Mouse (Mus musculus): ENCODE data around the gene C1qa. TPM values are rescaled to one million over a fixed set of nuclear protein-coding genes. Genes with fewer than 3 reads are reported as not detected.

C1qa gene
- total RNA-seq, 2 experiments from 2014 or later = 44.5 to 48.3 TPM

DNA sequence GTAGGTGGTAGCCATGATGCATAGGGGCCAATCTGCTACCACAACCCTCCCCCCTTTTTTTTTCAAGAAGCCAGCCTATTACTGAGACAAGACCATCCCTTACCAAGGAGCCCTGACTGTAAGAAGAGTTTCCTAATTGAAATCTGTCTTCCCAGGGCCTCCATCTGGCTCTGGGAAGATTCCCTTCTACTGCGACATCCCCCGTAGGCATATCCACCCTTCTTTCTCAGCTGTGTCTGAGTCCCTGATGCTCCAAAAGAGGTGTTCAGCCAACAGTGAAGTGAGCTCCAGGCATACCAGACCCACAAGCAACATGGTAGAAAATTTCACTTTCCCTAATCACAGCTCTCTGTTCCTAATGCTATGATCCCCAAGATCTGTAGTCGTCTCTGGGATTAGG is 20.9 kb upstream of the C1qa start:
- H3K4me3 ChIP-seq = no peak overlapping the region
- DNase-seq (ENCODE audit: extremely low spot score in 1 of 2, low spot score in 2 of 2) = no peak
- no peak for TF ChIP-seq CTCF (IDR thresholded peaks at IDR 0.05)
- intact Hi-C loops (cut with DNase I) = no loop called here
- H3K27ac ChIP-seq = no peak overlapping the region

DNA sequence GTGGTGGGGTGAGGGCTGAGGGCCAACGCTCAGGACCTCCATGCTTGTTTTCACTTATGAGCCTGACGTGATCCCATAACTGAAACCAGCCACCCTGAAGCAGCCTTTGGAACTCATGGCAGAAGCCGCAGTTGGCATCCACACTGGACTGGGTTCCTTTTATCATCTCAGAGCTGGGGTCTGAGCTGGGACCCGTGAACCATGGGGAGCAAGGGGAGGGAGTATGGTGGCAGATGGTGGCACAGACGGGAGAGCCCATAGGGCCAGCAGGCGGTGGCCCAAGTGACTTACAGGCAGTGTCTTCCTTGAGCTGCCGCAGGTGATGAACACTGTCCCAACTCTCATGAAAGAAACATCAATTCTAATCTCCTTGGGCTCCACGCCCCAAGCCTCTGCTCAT is 20.2 kb upstream of the C1qa start:
- TF ChIP-seq CTCF (IDR thresholded peaks at IDR 0.05) = no peak
- no peak overlapping the region for H3K27ac ChIP-seq
- H3K4me3 ChIP-seq = no peak overlapping the region
- DNase-seq (ENCODE audit: extremely low spot score in 1 of 2, low spot score in 2 of 2) = no peak
- intact Hi-C loops (cut with DNase I) = no loop called here

DNA sequence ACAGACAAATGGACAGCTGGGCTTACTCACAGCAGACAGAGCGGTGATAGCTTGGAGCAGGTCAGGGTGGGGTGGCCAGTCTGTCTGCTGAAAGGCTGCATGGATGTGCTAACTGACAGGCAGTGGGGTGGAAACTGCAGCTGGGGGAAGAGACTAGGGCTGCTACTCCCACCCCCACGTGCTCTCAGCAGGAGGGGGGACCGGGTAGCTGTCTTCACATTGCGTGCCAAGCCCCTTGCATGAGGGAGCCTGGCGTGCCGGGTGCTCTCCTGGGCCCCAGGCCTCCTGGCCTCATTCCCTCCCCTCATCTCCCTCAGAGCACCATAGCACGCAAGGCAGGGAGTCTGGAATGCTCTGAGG is 18.5 kb upstream of the C1qa start:
- Histone ChIP-seq H3K27ac (no peak overlapping the region), H3K4me3 (no peak overlapping the region)
- no peak for TF ChIP-seq CTCF (IDR thresholded peaks at IDR 0.05)
- intact Hi-C loops (cut with DNase I) = no loop called here
- DNase-seq (ENCODE audit: extremely low spot score in 1 of 2, low spot score in 2 of 2) = no peak

GRCm38 (mm10) chr4:136916359-136917164 is 18.0 kb upstream of the C1qa start:
- no peak for TF ChIP-seq CTCF (IDR thresholded peaks at IDR 0.05)
- no peak overlapping the region for H3K4me3 ChIP-seq
- no peak overlapping the region for H3K27ac ChIP-seq
- intact Hi-C loops (cut with DNase I) = no loop called here
- no peak for DNase-seq (ENCODE audit: extremely low spot score in 1 of 2, low spot score in 2 of 2)

DNA sequence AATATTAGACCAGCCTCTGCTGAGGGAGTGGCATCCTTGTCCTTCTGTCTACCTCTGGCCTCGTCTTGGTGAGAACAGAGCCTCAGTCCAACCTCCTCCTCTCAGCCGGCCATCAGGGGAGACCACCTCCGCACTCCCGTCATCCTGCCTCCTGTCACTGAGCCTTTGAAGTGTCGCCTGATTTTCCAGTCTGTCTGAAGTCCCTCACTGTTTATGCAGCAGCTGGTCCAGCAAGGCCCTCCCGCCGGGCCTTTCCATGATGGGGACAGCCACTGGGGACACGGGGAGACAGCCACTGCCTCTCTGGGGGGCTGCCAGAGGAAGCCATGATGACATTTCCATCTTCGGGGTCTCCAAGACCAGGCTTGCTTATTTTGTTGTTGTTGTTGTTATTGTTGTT is 14.2 kb upstream of the C1qa start:
- intact Hi-C loops (cut with DNase I) = no loop called here
- Histone ChIP-seq H3K4me3 (no peak overlapping the region), H3K27ac (no peak overlapping the region)
- no peak for TF ChIP-seq CTCF (IDR thresholded peaks at IDR 0.05)
- no peak for DNase-seq (ENCODE audit: extremely low spot score in 1 of 2, low spot score in 2 of 2)

GRCm38 (mm10) chr4:136911804-136912203 is 13.2 kb upstream of the C1qa start:
- Histone ChIP-seq H3K4me3 (no peak overlapping the region), H3K27ac (no peak overlapping the region)
- intact Hi-C loops (cut with DNase I) = no loop called here
- TF ChIP-seq CTCF (IDR thresholded peaks at IDR 0.05) = no peak
- DNase-seq (ENCODE audit: extremely low spot score in 1 of 2, low spot score in 2 of 2) = peak in 1 of 2 experiments; percentile 24

- no peak for TF ChIP-seq CTCF (IDR thresholded peaks at IDR 0.05)
- intact Hi-C loops (cut with DNase I) = no loop called here
- no peak for DNase-seq (ENCODE audit: extremely low spot score in 1 of 2, low spot score in 2 of 2)
- no peak overlapping the region for H3K27ac ChIP-seq
- no peak overlapping the region for H3K4me3 ChIP-seq
These were observed 12.6 kb upstream of the C1qa start for GRCm38 (mm10) chr4:136911211-136911646.

GRCm38 (mm10) chr4:136907809-136908208 is 9.2 kb upstream of the C1qa start:
- H3K4me3 ChIP-seq = no peak overlapping the region
- no peak overlapping the region for H3K27ac ChIP-seq
- intact Hi-C loops (cut with DNase I) = no loop called here
- no peak for TF ChIP-seq CTCF (IDR thresholded peaks at IDR 0.05)
- no peak for DNase-seq (ENCODE audit: extremely low spot score in 1 of 2, low spot score in 2 of 2)

DNA sequence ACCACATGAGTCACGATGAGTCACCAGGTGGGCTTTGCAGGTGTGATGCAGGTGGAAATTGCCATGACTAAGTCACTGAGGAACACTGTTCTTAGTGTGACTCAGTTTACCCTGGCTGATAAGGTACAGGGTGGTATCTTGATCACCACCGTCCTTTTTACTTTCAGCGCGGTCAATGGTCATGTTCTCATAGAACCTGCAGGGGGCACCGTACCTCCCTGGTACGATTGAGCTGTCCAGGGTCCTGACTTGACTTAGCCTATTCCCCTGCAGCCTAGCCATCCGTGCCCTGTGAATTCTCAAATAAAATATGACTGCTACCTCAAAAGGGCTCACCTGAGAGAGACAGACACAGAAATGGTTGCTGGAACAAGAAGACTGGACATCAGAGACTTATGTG is 8.4 kb upstream of the C1qa start:
- no peak for DNase-seq (ENCODE audit: extremely low spot score in 1 of 2, low spot score in 2 of 2)
- Histone ChIP-seq H3K27ac (no peak overlapping the region), H3K4me3 (no peak overlapping the region)
- intact Hi-C loops (cut with DNase I) = no loop called here
- peak; percentile 66 for TF ChIP-seq CTCF (IDR thresholded peaks at IDR 0.05)

DNA sequence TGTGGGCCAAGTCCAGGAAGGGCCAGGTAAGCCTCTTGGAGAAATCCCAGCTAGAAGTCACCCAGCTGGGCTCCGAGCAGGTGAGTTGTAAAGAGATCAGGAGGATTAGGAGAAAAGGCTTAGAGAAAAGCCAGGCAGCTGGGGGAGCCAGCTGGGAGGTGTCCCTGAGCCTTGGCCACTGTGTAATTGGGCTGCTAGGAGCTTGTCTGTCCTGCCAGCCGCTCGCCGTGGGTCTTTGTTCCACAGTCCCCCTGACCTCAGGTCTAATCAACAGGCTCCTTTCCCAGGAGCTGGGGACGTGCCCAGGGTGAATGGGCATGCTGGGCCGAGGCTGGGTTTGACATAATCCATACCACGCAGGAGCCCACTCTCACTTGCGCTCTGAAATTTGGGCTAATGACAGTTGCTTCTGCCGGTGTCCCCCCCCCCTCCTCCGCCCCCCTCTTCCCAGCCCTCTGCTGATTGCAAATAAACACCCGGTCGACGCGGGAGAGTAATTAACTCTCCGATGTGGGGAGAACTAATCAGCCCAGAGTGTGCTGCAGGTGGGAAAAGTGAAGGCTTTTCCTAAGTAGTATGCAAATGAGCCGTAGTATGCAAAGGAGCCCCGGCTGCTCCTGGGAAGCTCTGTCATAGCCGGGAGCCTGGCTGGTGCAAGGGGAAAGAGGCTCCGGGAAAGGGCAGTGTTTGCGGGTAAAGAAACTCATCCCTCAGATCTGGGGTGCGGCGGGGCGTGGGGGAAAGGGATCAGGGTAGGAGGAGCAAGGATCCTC is 6.3 kb upstream of the C1qa start:
- Histone ChIP-seq H3K27ac (no peak overlapping the region), H3K4me3 (no peak overlapping the region)
- no peak for DNase-seq (ENCODE audit: extremely low spot score in 1 of 2, low spot score in 2 of 2)
- no peak for TF ChIP-seq CTCF (IDR thresholded peaks at IDR 0.05)
- intact Hi-C loops (cut with DNase I) = no loop called here

DNA sequence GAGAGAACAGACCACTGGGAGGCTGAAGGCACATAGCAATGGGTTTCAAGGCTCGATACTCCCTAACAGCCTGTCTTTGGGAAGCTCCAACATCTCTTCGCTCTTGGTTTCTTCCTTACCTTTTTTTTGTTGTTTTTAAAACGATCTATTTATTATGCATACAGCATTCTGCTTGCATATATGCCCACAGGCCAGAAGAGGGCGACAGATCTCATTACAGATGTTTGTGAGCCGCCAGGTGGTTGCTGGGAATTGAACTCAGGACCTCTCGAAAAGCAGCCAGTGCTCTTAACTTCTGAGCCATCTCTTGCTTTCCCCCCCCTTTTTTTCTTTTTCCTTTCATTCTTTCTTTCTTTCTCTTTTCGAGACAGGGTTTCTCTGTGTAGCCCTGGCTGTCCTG is 551 bp upstream of the C1qa start:
- TF ChIP-seq CTCF (IDR thresholded peaks at IDR 0.05) = peak; percentile 40
- intact Hi-C loops (cut with DNase I) = loop anchor here (10.0 kb wide), 1 partner anchor 506 kb away; the partner anchor contains the start of gene Cela3a
- DNase-seq (ENCODE audit: extremely low spot score in 1 of 2, low spot score in 2 of 2) = no peak
- Histone ChIP-seq H3K4me3 (no peak overlapping the region), H3K27ac (no peak overlapping the region)

- DNase-seq (ENCODE audit: extremely low spot score in 1 of 2, low spot score in 2 of 2) = no peak
- H3K27ac ChIP-seq = no peak overlapping the region
- TF ChIP-seq CTCF (IDR thresholded peaks at IDR 0.05) = no peak
- H3K4me3 ChIP-seq = no peak overlapping the region
- intact Hi-C loops (cut with DNase I) = loop anchor here (10.0 kb wide), 1 partner anchor 507 kb away; the partner anchor contains the start of gene Cela3a
These were observed 462 bp downstream of the C1qa start for GRCm38 (mm10) chr4:136898084-136898598.

Measured in left cerebral cortex, adult 2 months (tissue).